Mouse (Mus musculus): ENCODE results near the gene Wdr38.

DNA sequence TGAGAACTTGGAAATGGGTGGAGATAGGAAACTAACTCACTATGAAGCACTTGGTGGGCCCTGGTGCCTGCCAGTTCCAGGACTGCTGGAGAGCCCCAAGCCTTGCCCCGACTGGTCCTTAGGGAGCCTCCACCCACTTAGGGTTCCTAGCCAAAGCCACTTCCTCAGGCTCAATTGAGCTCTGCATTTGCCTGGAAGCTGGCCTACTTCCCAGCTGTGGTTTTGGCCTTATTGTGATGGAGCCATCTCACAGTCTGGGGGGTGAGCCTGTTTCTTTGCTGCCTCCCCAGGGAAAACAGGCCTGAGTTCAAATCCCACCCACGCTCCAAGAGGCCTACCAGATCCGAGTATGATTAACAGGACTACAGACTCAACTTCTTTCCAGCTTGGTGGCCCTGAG, 10.7 kb upstream of the Wdr38 start:
- TF ChIP-seq POLR2A (IDR thresholded peaks at IDR 0.05; ENCODE audit: borderline replicate concordance, extremely low read depth, insufficient read depth, insufficient read length, poor library complexity, severe bottlenecking) (no peak), CTCF (IDR thresholded peaks at IDR 0.05; ENCODE audit: borderline replicate concordance, extremely low read depth, insufficient read depth, insufficient read length) (no peak)
